Mouse (Mus musculus): ENCODE data around the gene Sbds. TPM values are rescaled to one million over a fixed set of nuclear protein-coding genes. Genes with fewer than 3 reads are reported as not detected.

Sbds gene
- 44.0 and 50.8 TPM in 2 replicates for polyA plus RNA-seq (2015; fragmentation: Nextera tagmentation; extraction: Ambion mirVana)

DNA sequence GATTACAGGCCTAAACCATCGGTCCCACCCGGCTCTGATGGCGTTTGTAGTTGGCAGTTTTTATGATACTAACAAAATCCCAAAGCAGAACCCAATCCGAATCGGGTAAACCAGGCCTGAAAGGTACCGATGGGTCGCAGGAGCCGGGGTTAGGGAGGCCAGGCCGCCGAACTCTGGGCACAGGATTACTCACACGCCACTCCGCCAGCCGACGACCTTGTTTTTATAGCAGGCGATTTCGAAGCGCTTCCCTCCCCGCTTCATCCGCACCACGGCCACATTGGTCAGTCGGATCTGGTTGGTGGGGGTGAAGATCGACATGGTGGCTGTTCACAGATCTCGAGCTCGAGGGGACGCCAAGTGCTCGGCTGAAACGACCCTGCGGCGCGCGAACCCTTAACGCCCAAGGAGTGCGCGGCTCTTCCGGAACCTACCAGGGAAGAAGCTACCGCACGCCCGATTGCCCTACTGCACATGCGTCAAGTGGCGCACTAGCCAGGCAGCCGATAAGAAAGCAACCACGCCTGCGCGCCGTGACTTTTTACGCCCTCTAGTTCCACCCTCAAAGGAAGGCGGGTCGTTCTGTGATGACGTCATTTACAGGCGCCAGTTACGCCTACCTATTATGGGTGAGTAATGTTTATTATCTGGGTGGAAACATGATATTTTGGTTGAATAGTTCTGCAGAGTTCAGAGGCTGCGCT is at the start of gene Sbds, which contains the start of gene Tyw1:
Gene Sbds (minus strand): TSS at position 514 of the 704 bp plus-strand sequence.
Gene Tyw1 (plus strand): TSS at position 603 of the 704 bp plus-strand sequence.

DNA sequence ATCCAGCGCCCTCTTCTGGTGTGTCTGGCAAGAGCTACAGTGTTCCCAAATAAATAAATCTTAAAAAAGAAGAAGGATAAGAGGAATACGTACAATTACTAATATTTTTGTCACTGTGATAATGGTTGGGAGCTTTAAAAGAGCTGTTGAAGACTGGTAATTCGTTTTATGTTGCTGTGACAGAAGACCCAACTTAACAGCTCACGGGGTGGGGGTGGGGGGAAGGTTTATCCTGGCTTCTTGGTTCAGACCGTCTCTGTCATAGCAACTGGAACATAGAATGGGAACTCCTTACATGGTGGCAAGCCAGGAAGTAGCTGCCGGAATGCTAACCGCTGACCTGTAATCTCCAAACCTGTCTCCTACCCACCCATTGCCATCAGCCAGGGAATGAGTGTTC is 38.5 kb downstream of the Sbds start, which contains the start of gene Tmem248:
Gene Tmem248 (plus strand): TSS at position 301 of the 400 bp plus-strand sequence.

Other genes starting within 250 kb of the Sbds start
- 17.4 and 21.2 TPM in 2 replicates for gene Asl, start 226.3 kb downstream of the Sbds start, polyA plus RNA-seq (2015; fragmentation: Nextera tagmentation; extraction: Ambion mirVana)
- 15.9 and 19.2 TPM in 2 replicates for gene Crcp, start 226.2 kb downstream of the Sbds start, polyA plus RNA-seq (2015; fragmentation: Nextera tagmentation; extraction: Ambion mirVana)
- gene Tpst1, start 182.2 kb downstream of the Sbds start, polyA plus RNA-seq (2015; fragmentation: Nextera tagmentation; extraction: Ambion mirVana), result 51.3 and 59.1 TPM in 2 replicates
- 3.4 and 4.0 TPM in 2 replicates for gene Kctd7, start 110.7 kb downstream of the Sbds start, polyA plus RNA-seq (2015; fragmentation: Nextera tagmentation; extraction: Ambion mirVana)
- gene Rabgef1, start 83.7 kb downstream of the Sbds start, polyA plus RNA-seq (2015; fragmentation: Nextera tagmentation; extraction: Ambion mirVana), result 27.0 and 30.5 TPM in 2 replicates
- gene Tmem248, start 38.4 kb downstream of the Sbds start, polyA plus RNA-seq (2015; fragmentation: Nextera tagmentation; extraction: Ambion mirVana), result 23.5 and 28.9 TPM in 2 replicates
- 11.2 and 11.5 TPM in 2 replicates for gene Tyw1, start 89 bp upstream of the Sbds start, polyA plus RNA-seq (2015; fragmentation: Nextera tagmentation; extraction: Ambion mirVana)
- 0.12 TPM in 1 of 2 replicates, not detected in the other for gene Caln1, start 113.9 kb upstream of the Sbds start, polyA plus RNA-seq (2015; fragmentation: Nextera tagmentation; extraction: Ambion mirVana)
- not detected in 2 replicates for gene A330070K13Rik, start 129.1 kb upstream of the Sbds start, polyA plus RNA-seq (2015; fragmentation: Nextera tagmentation; extraction: Ambion mirVana)